Mouse (Mus musculus) Muller cell, postnatal 12 days (primary cell): ENCODE measurements around the gene Pdzd7.

Experiments used
- DNase-seq: peaks from one replicate; pipeline ENCODE4 v3.0.0-alpha.2; 2015; ENCODE audit errors: inconsistent ontology term

The Pdzd7 gene

GRCm38 (mm10) chr19:45030746-45031693 lies 14.5 kb downstream of the Pdzd7 start:
- peak; percentile 87 for DNase-seq

GRCm38 (mm10) chr19:45030111-45030510 lies 15.4 kb downstream of the Pdzd7 start:
- peak; percentile 57 for DNase-seq

DNA sequence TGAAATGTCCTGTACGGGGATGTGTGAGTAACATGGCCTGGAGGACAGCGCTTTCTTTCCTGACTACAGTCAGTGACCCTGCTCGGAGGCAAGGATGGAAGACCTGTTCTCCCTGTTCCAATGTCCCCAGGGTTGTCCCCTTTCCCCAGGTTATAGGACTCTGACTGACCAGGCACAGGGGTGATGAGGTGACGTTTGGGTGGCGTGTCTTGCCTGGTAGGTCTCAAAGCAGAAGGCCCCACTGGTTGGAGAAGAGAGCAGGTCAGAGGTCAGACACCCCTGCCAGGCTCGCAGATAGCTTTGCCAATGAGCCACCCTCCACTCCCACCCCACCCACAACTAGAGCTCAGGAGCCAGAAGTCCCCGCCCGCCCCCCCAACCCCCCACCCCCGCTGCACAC lies 15.9 kb downstream of the Pdzd7 start:
- DNase-seq = no peak

DNA sequence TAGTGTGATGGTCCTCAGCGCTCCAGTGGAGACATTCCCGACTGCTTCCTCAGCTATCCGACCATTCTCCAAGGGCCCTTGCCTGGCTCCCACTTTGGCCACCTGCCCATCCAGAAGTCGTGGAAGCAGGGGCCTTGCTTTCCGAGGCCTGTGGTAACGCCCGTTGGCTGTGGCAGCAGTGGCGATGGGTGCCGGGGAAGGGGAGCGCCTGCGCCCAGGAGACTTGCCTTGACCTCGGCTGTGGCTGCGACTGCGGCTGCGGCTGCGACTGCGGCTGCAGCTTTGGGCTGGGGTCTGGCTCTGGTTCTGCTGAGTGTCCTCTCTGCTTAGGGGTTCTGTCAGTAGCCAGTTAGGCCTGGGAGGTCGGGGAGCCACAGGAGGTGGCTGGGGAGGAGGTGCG lies 16.8 kb downstream of the Pdzd7 start:
- no peak for DNase-seq

GRCm38 (mm10) chr19:45027848-45028247 lies 17.7 kb downstream of the Pdzd7 start:
- peak; percentile 73 for DNase-seq

- no peak for DNase-seq
Observed at GRCm38 (mm10) chr19:45026958-45027670, 18.4 kb downstream of the Pdzd7 start.

- DNase-seq = no peak
Observed at GRCm38 (mm10) chr19:45025937-45026568, 19.5 kb downstream of the Pdzd7 start.

DNA sequence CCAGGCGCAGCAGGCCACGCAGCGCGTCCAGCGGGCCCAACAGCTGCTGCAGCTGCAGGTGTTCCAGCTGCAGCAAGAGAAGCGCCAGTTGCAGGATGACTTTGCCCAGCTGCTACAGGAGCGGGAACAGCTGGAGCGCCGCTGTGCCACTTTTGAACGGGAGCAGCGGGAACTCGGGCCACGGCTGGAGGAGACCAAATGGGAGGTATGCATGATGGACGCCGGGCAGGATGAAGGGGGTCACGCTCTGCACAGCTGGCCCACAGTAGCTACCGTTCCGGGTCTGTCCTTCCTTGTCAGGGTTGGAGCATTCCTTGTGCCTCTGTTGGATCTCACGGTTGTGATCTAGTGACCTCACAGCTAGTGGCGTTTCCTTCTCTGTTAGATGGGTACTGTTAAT lies 20.7 kb downstream of the Pdzd7 start:
- no peak for DNase-seq

GRCm38 (mm10) chr19:45023993-45024392 lies 21.5 kb downstream of the Pdzd7 start:
- no peak for DNase-seq

DNA sequence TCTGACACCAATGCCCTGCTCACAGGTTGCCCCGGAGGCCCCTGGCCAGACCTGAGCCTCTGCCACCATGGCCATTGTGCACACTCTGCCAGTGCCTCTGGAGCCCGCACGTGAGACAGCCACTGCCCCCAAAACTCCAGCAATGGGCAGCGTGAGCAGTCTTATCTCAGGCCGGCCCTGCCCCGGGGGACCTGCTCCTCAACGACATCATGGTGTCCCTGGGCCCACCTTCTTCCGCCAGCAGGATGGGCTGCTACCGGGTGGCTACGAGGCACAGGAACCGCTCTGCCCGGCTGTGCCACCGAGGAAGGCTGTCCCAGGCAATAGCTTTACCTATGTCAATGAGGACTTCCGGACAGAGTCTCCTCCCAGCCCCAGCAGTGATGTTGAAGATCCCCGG lies 24.2 kb downstream of the Pdzd7 start:
- no peak for DNase-seq

- DNase-seq = peak; percentile 50
Observed at GRCm38 (mm10) chr19:45020348-45020747, 25.2 kb downstream of the Pdzd7 start.

DNA sequence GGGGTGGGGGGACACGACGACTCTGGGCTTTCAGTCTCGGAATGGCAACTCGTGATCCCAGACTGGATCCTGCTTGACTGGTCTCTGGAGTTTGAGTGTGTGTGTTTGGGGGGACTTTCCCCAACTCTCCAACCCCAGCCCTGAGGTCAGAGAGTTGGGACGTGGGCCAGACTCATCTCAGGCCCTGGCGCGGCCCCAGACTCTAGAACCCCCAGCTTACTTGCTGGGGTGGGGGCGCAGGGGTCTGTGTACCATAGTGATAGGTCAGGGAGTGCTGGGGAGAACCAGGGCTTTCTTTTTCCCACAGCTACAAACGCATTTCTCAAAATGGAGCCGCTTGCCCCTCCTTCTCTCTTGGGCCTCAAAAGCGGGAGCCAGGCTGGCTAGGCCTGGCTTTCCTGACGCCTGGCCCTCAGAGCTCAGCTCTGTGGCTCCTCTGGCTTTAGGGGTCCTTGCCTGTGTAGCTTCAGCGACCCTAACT lies 27.1 kb downstream of the Pdzd7 start:
- DNase-seq = peak; percentile 50

- peak; percentile 93 for DNase-seq
Observed at GRCm38 (mm10) chr19:45017909-45018308, 27.6 kb downstream of the Pdzd7 start.

DNA sequence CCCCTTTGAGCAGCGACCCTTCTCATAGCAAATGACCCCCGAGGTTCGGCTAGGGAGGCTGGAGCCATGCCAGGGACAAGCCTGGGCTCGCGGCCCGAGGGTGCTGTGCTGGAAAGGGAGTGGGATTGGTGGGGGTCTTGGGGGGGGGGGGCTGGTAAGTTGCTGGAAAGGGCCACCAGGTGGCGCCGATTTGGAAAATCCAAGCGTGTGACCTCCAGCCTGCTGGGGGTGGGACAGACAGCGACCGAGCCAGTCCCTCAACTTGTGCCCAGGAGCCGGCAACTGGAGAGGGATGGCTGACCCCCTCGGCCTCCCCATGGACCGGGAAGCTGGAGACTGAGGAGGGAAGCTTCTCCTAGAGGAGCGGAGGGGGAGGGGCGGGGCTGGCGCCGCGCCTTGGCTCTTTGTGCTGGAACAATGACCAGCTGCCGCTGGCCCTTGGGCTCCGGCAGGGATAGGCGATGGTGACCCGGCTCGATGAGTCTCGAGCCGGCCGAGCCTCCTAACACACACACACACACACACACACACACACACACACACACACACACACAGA lies 28.2 kb downstream of the Pdzd7 start:
- peak; percentile 93 for DNase-seq

DNA sequence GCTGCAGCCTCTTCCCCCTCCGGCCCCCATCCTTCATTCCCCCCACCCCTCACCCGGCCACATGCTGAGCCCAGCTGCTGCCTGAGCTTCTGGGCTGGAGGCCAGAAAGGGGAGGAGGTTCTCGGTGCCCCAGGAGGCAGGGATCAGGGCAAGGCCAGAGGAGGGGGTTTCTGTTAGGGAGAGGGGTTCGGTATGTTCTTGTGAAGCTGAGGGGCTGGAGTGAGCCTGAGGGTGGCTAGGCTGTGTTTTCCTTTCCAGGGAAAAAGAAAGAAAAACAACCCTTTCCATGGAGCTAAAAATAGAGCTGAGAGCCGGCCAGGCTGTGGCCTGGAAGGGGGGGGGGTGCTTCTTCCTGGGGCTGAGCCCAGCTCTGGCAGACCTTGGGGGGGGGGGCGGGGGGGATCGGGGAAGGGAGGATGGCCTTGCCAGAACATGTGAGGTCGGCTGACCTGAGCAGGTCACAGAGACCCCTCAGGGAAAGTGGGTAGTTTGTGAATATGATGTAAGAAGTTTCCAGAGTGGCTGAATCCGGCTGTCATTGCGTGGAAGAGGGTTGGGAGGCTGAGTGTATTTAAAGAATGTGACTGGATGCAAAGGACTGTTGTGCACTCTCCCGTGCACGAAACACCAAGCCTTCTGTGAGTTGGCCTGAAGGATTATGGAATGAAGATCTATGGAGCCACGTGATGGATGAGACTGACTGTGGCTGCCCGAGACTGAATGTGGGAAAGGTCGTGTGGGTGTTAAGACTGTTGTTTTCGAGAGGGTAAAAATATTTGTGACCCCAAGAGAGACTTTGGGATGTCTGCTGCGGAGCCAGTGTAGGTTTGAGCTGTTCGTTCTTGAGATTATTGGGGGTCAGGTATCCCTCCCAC lies 28.9 kb downstream of the Pdzd7 start:
- peak; percentile 87 for DNase-seq

GRCm38 (mm10) chr19:45015518-45016281 lies 29.8 kb downstream of the Pdzd7 start:
- peak; percentile 56 for DNase-seq

DNA sequence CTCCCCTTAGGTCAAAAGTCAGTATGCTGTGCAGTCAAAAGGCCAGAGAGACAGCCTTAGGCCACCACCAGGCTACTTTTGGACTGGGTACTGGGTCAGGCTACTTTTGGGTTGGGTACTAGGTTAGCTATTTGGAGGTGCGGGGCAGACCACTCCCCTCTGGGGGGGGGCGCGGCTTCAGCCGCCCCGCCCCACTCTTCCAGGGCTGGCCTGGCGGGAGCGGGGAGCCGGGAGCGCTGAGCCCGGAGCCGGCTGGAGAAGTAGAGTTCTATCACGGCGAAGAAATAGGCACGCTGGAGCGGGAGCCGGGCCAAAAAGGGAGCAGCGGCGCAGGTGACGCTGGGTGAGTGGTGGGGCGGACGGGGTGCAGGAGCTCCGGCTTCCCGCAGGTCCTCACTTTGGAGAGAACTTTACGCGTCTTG lies 30.5 kb downstream of the Pdzd7 start:
- DNase-seq = peak; percentile 63

- DNase-seq = no peak
Observed at GRCm38 (mm10) chr19:45014335-45014971, 31.1 kb downstream of the Pdzd7 start, which contains the start of gene Lzts2. Gene Lzts2, plus strand, starts transcription at chr19:45014414.

GRCm38 (mm10) chr19:45013581-45014225 lies 31.8 kb downstream of the Pdzd7 start:
- DNase-seq = no peak
